Mouse (Mus musculus): ENCODE measurements around the gene Adipor1. TPM values are rescaled to one million over a fixed set of nuclear protein-coding genes. Genes with fewer than 3 reads are reported as not detected.

The Adipor1 gene
- total RNA-seq (2014; rRNA removed; ENCODE audit: low replicate concordance): 210 and 238 TPM in 2 replicates
- 123 and 124 TPM in 2 replicates for polyA plus RNA-seq (2015; fragmentation: Nextera tagmentation; extraction: Ambion mirVana)

DNA sequence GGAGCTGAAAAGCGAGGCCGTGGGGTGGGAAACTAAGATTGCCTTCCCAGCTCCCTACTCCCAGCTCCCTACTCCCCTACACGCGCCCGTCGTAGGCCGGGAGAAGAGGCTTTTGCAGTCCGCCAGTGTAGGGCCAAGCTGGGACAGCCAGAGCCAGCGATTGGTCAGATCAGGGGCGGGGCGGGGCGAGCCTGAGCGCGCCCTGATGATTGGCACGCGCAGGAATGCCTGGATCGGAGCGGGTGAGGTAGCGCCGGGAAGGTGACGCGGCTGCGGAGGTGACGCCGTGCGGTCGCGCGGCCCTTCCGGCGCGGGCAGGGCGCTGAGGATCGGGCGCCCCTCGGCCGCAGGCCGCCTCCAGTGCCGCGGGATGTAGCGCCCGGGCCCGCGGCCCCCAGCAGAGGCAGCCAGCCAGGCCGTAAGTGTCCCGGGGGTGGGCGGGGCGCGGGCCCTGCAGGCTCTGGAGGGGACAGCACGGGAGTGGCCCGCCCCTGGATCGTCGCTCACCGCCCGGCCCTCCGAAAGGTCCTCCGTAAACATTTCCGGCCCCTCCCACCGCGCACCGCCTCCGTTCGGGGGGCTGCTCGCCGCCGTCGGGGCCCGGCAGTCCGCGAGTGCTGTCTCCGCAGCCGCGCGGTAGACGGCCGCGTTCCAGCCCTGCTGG, at the start of gene Adipor1:
Adipor1 (plus strand) TSS at position 211 of the 664 bp plus-strand sequence.
- Histone ChIP-seq H3K4me2 (ENCODE audit: low read depth, low read length) (peak within 1 kb of the TSS; percentile 81), H3K9me3 (replicated peaks; ENCODE audit: control insufficient read depth, low read length) (no peaks in the 10 kb centered on the region), H3K27ac (ENCODE audit: low read depth) (peak within 1 kb of the TSS; percentile 97), H3K36me3 (replicated peaks; ENCODE audit: control insufficient read depth, insufficient read depth, low read length) (peaks cover 22% of the 10 kb centered on the region), H3K27me3 (ENCODE audit: control insufficient read depth, insufficient read depth, low read length) (no peaks in the 10 kb centered on the region), H3K4me1 (ENCODE audit: control insufficient read depth, insufficient read depth) (peaks cover 35% of the 10 kb centered on the region), H3K4me3 (ENCODE audit: low read depth, low read length) (peak within 1 kb of the TSS; percentile 93), H3K9ac (replicated peaks; ENCODE audit: low read depth, low read length) (peak within 1 kb of the TSS; percentile 89)
- DNase-seq (ENCODE audit: low spot score): peak; percentile 97
- under 1% methylated on average over 60 of the region's 77 CpGs for WGBS
- ATAC-seq (ENCODE audit: insufficient read depth, low read depth): peak; percentile 99
- TF ChIP-seq CTCF (IDR thresholded peaks at IDR 0.05; ENCODE audit: low read depth) (no peak; the same call in 1 of the 2 replicates), EP300 (IDR thresholded peaks at IDR 0.05; ENCODE audit: low read depth) (no peak)

DNA sequence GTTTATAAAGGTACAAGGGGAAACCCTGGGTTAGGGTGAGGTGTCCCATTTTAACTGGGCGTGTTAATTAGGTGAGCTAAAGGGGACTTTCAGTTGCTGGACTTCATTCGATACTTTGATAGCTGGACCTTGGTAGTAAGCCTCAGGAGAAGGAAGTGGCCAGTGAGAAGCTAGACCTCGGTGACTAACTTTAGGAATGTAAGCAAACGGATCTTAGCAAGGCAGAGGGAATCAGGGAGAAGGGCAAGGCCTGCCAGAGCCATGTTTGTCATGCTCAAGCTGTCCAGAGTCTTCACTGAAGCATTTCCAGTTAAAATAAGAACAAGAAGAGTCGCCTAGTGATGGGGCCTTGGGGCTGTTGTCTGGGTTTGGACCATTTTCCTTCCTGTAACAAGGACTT, 49.7 kb upstream of the Adipor1 start:
- Histone ChIP-seq H3K27ac (ENCODE audit: low read depth) (no peak overlapping the region), H3K4me2 (ENCODE audit: low read depth, low read length) (no peak overlapping the region), H3K36me3 (replicated peaks; ENCODE audit: control insufficient read depth, insufficient read depth, low read length) (no peaks in the 10 kb centered on the region), H3K27me3 (ENCODE audit: control insufficient read depth, insufficient read depth, low read length) (no peaks in the 10 kb centered on the region), H3K4me3 (ENCODE audit: low read depth, low read length) (no peak overlapping the region), H3K9ac (replicated peaks; ENCODE audit: low read depth, low read length) (no peak overlapping the region), H3K4me1 (ENCODE audit: control insufficient read depth, insufficient read depth) (peaks cover 6% of the 10 kb centered on the region), H3K9me3 (replicated peaks; ENCODE audit: control insufficient read depth, low read length) (0 out of 2 replicates have a peak, but pooled peaks cover 3% of the 10 kb centered on the region)
- ATAC-seq (ENCODE audit: insufficient read depth, low read depth) (no peak), DNase-seq (ENCODE audit: low spot score) (no peak)
- WGBS: 52% methylated on average over 5 of the region's 5 CpGs
- TF ChIP-seq CTCF (IDR thresholded peaks at IDR 0.05; ENCODE audit: low read depth): no peak

DNA sequence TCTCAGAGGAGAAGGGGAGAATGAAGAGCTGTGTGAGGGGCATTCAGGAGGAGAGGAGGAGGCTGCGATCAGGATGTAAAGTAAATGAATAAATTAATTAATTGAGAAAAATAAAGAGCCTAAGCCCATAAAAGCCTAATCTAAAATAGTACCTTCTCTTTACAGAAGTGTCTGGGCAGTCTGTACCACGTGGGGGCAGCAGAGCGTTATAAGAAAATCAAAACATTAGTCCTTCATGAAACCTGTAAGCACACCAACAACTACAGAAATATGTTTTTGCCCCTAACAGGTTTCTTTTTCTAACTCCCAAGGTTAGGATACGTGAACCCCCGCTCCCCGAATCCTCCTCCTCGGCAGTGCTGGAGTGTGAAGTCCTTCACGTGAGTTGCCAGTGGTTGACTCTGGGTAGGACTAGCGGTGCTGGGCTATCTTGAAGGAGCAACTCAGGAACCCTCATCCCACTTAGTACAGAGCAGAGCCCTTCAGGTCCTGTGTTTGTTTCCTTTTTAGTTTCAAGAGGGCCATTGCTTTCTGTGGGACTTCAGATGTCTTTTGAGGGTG, 46.3 kb upstream of the Adipor1 start:
- no peaks in the 10 kb centered on the region for H3K4me1 ChIP-seq (ENCODE audit: control insufficient read depth, insufficient read depth)
- no peak for ATAC-seq (ENCODE audit: insufficient read depth, low read depth)
- H3K36me3 ChIP-seq (replicated peaks; ENCODE audit: control insufficient read depth, insufficient read depth, low read length): no peaks in the 10 kb centered on the region
- TF ChIP-seq EP300 (IDR thresholded peaks at IDR 0.05; ENCODE audit: low read depth): no peak
- TF ChIP-seq CTCF (IDR thresholded peaks at IDR 0.05; ENCODE audit: low read depth): peak; percentile 62
- peak; percentile 45 for DNase-seq (ENCODE audit: low spot score)
- 0 out of 2 replicates have a peak, but pooled peaks cover 6% of the 10 kb centered on the region for H3K9me3 ChIP-seq (replicated peaks; ENCODE audit: control insufficient read depth, low read length)
- 44% methylated on average over 9 of the region's 9 CpGs for WGBS
- H3K9ac ChIP-seq (replicated peaks; ENCODE audit: low read depth, low read length): no peak overlapping the region
- no peak overlapping the region for H3K4me2 ChIP-seq (ENCODE audit: low read depth, low read length)
- H3K4me3 ChIP-seq (ENCODE audit: low read depth, low read length): no peak overlapping the region
- H3K27me3 ChIP-seq (ENCODE audit: control insufficient read depth, insufficient read depth, low read length): no peaks in the 10 kb centered on the region
- no peak overlapping the region for H3K27ac ChIP-seq (ENCODE audit: low read depth)

DNA sequence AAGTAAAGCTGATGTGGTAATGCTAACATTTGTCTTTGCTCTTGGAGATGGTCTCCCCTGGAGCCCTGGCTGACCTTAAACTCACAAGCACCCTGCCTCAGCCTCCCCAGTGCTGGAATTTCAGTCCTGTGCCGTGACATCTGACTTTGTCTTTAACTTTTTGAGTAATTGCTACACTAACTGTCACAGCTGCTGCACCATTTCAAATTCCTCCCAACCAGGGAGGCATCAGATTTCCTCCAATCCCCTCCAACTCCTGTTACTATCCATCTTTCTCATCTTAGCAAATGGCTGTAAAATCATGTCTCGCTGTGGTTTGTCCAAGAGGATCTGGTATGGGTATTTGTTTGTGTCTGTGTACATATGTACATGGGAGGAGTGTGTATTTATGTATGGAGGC, 41.1 kb upstream of the Adipor1 start:
- WGBS: 59% methylated on average over 2 of the region's 2 CpGs
- no peak for ATAC-seq (ENCODE audit: insufficient read depth, low read depth)
- Histone ChIP-seq H3K27ac (ENCODE audit: low read depth) (no peak overlapping the region), H3K4me3 (ENCODE audit: low read depth, low read length) (no peak overlapping the region), H3K27me3 (ENCODE audit: control insufficient read depth, insufficient read depth, low read length) (no peaks in the 10 kb centered on the region), H3K4me1 (ENCODE audit: control insufficient read depth, insufficient read depth) (no peaks in the 10 kb centered on the region), H3K36me3 (replicated peaks; ENCODE audit: control insufficient read depth, insufficient read depth, low read length) (no peaks in the 10 kb centered on the region), H3K9me3 (replicated peaks; ENCODE audit: control insufficient read depth, low read length) (0 out of 2 replicates have a peak, but pooled peaks cover 6% of the 10 kb centered on the region), H3K9ac (replicated peaks; ENCODE audit: low read depth, low read length) (no peak overlapping the region), H3K4me2 (ENCODE audit: low read depth, low read length) (no peak overlapping the region)
- TF ChIP-seq CTCF (IDR thresholded peaks at IDR 0.05; ENCODE audit: low read depth) (no peak), EP300 (IDR thresholded peaks at IDR 0.05; ENCODE audit: low read depth) (no peak)
- DNase-seq (ENCODE audit: low spot score): no peak

- no peaks in the 10 kb centered on the region for H3K27me3 ChIP-seq (ENCODE audit: control insufficient read depth, insufficient read depth, low read length)
- peaks cover 5% of the 10 kb centered on the region; the same call in 1 of the 2 replicates for H3K4me1 ChIP-seq (ENCODE audit: control insufficient read depth, insufficient read depth)
- H3K4me2 ChIP-seq (ENCODE audit: low read depth, low read length): 0 out of 2 replicates have a peak overlapping the region, but pooled peaks have one; percentile 57
- ATAC-seq (ENCODE audit: insufficient read depth, low read depth): no peak
- H3K27ac ChIP-seq (ENCODE audit: low read depth): no peak overlapping the region
- H3K9me3 ChIP-seq (replicated peaks; ENCODE audit: control insufficient read depth, low read length): no peaks in the 10 kb centered on the region
- H3K4me3 ChIP-seq (ENCODE audit: low read depth, low read length): no peak overlapping the region
- 73% methylated on average over 2 of the region's 2 CpGs for WGBS
- no peak for DNase-seq (ENCODE audit: low spot score)
- TF ChIP-seq EP300 (IDR thresholded peaks at IDR 0.05; ENCODE audit: low read depth): no peak
- TF ChIP-seq CTCF (IDR thresholded peaks at IDR 0.05; ENCODE audit: low read depth): no peak
- no peaks in the 10 kb centered on the region for H3K36me3 ChIP-seq (replicated peaks; ENCODE audit: control insufficient read depth, insufficient read depth, low read length)
- no peak overlapping the region for H3K9ac ChIP-seq (replicated peaks; ENCODE audit: low read depth, low read length)
Observed at GRCm38 (mm10) chr1:134381051-134381450, 34.1 kb upstream of the Adipor1 start.
